Mouse (Mus musculus): ENCODE results near the gene Rpl12. TPM values are rescaled to one million over a fixed set of nuclear protein-coding genes. Genes with fewer than 3 reads are reported as not detected.

The Rpl12 gene
- polyA plus RNA-seq, 1 experiment: 1,818 TPM

DNA sequence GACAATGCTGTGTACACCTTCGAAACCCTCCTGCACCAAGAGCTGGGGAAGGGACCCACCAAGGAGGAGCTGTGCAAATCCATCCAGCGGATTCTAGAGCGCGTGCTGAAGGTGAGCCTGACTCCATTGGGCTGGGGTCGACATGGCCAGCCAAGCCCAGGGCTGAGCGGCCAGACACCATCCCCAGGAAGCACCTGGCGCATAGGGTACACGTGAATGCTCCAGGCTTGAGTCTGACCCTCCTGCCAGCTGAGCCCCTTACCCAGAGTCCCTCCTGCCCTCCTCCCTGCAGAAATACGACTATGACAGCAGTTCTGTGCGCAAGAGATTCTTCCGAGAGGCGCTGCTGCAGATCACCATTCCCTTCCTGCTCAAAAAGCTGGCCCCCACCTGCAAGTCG lies 38.8 kb upstream of the Rpl12 start:
- H3K4me3 ChIP-seq (replicated peaks): no peak overlapping the region
- H3K36me3 ChIP-seq (replicated peaks; ENCODE audit: low read length): peaks cover 73% of the 10 kb centered on the region
- TF ChIP-seq GATA1 (IDR thresholded peaks at IDR 0.05; ENCODE audit: borderline replicate concordance, low read length) (no peak), FLI1 (IDR thresholded peaks at IDR 0.05; ENCODE audit: low read length) (no peak)
- H3K9me3 ChIP-seq: no peaks in the 10 kb centered on the region
- H3K4me1 ChIP-seq: peaks cover 21% of the 10 kb centered on the region
- H3K27me3 ChIP-seq (replicated peaks): peaks cover 67% of the 10 kb centered on the region

DNA sequence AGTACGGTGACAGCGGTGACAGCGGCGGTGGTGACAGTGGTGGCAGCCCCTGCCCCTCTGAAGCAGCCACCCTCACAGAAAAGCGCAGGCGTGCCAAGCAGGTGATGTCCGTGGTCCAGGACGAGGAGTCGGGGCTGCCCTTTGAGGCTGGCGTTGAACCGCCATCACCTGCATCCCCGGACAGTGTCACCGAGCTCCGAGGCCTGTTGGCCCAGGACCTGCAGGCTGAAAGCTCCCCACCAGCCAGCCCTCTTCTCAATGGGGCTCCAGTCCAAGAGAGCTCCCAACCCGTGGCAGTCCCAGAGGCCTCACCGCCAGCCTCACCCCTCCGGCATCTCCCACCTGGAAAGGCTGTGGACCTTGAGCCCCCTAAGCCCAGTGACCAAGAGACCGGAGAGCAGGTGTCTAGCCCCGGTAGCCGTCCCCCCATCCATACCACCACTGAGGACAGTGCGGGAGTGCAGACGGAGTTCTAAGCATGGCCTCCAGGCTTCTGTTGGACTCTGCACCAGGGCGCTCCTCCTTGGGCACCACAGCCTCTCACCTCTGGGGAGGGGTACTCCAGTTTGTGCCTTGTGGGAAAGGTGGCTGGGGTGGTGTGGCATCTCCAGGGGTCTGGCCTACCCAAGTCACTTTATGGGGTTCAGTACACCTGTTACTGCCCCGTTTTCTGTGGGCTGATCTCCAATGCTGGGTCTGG lies 37.7 kb upstream of the Rpl12 start:
- peak overlapping the region; percentile 38 for H3K4me3 ChIP-seq (replicated peaks)
- peaks cover 77% of the 10 kb centered on the region for H3K36me3 ChIP-seq (replicated peaks; ENCODE audit: low read length)
- no peak for TF ChIP-seq GATA1 (IDR thresholded peaks at IDR 0.05; ENCODE audit: borderline replicate concordance, low read length)
- no peak for TF ChIP-seq FLI1 (IDR thresholded peaks at IDR 0.05; ENCODE audit: low read length)
- H3K4me1 ChIP-seq: peaks cover 14% of the 10 kb centered on the region; the same call in 1 of the 2 replicates
- peaks cover 64% of the 10 kb centered on the region for H3K27me3 ChIP-seq (replicated peaks)
- H3K9me3 ChIP-seq: no peaks in the 10 kb centered on the region

DNA sequence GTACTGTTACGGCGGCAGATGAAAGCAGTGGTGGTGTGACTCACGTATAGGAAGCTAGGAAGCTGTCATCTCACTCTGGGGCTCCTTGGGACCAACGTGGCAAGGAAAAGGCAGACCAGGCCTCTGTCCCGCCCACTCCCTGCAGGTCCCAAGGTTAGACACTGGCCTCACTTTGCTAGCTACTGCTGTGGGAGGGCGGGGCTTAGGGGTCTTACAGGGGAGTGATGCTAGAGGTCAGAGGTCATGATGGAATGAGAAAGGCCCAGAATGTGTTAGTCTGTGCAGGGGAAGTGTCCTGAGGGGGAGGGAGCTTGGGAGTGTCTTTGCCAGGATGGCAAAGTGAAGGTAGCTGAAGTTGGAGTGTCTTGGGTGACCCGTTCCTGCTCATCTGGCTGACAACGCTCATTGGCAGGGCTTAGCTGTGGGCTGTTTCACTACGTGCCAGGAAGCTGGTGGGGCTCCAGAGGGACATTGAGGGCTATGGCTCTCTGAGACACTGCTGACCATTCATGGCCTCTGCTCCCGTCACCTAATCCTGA lies 37.0 kb upstream of the Rpl12 start:
- peaks cover 57% of the 10 kb centered on the region for H3K27me3 ChIP-seq (replicated peaks)
- H3K9me3 ChIP-seq: no peaks in the 10 kb centered on the region
- H3K4me3 ChIP-seq (replicated peaks): no peak overlapping the region
- peaks cover 77% of the 10 kb centered on the region for H3K36me3 ChIP-seq (replicated peaks; ENCODE audit: low read length)
- peaks cover 11% of the 10 kb centered on the region; the same call in 1 of the 2 replicates for H3K4me1 ChIP-seq
- no peak for TF ChIP-seq FLI1 (IDR thresholded peaks at IDR 0.05; ENCODE audit: low read length)
- TF ChIP-seq GATA1 (IDR thresholded peaks at IDR 0.05; ENCODE audit: borderline replicate concordance, low read length): no peak

DNA sequence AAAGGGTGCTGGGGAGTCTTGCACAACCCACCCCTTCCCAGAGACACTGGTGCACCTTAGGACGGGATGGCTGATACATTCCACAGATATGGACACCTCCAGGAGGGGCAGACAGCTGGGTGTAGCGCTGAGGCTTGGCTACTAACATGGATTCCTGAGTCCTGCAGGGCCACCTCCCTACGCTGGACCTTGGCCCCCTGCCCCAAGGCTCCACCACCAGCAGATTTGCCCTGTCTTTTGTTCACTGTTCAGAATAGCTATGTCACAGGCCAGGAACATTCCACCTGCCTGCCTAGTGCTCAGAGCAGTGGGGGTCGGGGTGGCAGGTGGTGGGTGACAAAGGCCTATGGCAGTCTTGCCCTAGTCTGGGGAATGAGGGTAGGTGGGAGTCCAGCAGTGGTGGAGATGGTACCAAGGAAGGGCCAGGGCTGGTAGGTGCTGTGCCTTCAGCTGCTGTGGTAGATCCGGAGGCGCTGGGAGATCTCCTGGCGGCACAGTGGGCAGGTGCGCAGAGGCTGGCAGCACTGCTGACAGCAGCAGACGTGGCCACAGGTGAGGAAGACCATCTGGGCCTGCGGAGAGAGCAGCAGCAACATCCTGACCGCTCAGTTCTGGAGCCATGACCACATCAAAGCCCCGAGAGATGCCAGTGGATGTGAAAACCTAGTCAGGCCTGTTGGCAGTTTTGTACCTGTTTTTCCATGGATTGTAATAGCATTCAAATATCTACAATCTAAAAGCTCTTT lies 34.9 kb upstream of the Rpl12 start:
- TF ChIP-seq GATA1 (IDR thresholded peaks at IDR 0.05; ENCODE audit: borderline replicate concordance, low read length) (no peak), FLI1 (IDR thresholded peaks at IDR 0.05; ENCODE audit: low read length) (no peak)
- H3K27me3 ChIP-seq (replicated peaks): peaks cover 41% of the 10 kb centered on the region
- H3K36me3 ChIP-seq (replicated peaks; ENCODE audit: low read length): peaks cover 73% of the 10 kb centered on the region
- peaks cover 11% of the 10 kb centered on the region; the same call in 1 of the 2 replicates for H3K4me1 ChIP-seq
- H3K4me3 ChIP-seq (replicated peaks): no peak overlapping the region
- no peaks in the 10 kb centered on the region for H3K9me3 ChIP-seq

DNA sequence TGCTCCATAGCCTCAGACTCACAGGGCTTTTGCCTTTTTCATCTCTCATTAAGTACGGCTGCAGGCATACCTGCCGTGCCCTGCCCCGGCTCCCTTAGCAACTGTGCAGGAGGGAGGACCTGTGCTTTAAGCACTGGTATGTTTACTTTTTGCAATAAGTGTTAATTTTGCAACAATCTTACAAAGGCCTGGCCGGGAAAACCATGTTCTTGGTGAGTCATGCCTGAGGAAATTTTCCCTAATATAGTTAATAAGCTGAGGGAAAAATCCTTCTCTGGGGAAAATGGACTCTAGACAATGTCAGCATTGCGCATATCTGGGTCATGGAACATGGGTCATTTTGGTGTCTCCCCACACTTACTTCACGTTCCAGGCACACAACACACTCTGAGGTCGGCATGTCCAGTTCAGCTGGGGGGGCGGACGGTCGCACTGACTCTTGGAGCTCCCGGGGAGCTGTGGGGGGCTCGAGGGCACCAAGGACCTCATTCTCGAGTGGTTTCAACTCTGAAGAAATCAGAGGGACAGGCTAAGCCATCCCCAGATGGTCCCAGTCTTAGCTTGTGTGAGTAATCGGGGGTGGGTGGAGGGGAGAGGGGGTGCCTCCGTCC lies 33.6 kb upstream of the Rpl12 start:
- Histone ChIP-seq H3K9me3 (no peaks in the 10 kb centered on the region), H3K4me3 (replicated peaks) (no peak overlapping the region), H3K4me1 (peaks cover 7% of the 10 kb centered on the region; the same call in 1 of the 2 replicates), H3K36me3 (replicated peaks; ENCODE audit: low read length) (peaks cover 67% of the 10 kb centered on the region), H3K27me3 (replicated peaks) (peaks cover 33% of the 10 kb centered on the region)
- TF ChIP-seq FLI1 (IDR thresholded peaks at IDR 0.05; ENCODE audit: low read length) (no peak), GATA1 (IDR thresholded peaks at IDR 0.05; ENCODE audit: borderline replicate concordance, low read length) (no peak)

DNA sequence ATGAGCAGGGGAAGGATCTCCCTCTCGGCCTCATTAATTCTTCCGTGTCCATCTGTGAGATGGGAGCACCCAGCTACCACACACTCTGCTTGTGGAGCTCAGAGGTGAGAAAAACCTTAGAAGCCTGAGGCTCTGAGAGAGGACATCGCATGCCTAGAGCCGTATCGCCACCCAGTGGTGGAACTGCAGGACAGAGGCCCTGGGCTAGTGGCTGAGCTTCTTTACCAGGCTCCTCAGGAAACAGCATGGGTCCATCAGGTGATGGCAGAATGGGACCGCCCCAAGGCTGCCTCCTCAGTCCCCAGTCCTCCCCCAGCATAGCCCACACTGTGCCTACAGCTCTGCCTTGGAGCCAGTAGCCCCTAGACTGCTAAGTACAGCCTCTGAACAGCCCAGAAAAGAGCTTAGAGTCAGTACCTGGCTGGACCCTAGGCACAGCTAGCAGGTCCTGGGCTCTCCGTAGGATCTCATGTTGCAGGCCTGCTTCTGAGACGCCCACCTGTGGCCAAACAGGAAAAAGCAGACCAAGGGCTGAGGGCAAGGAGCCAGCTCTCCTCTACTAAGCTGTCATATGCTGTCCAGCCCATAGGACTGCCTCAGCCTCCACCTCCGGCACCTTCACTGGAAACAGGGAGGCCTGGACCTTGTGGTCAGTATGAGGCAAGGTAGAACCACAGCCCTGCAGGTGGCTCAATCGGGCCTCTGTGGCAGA lies 33.0 kb upstream of the Rpl12 start:
- peaks cover 32% of the 10 kb centered on the region for H3K27me3 ChIP-seq (replicated peaks)
- peaks cover 5% of the 10 kb centered on the region; the same call in 1 of the 2 replicates for H3K4me1 ChIP-seq
- peaks cover 67% of the 10 kb centered on the region for H3K36me3 ChIP-seq (replicated peaks; ENCODE audit: low read length)
- no peak overlapping the region for H3K4me3 ChIP-seq (replicated peaks)
- no peaks in the 10 kb centered on the region for H3K9me3 ChIP-seq
- no peak for TF ChIP-seq GATA1 (IDR thresholded peaks at IDR 0.05; ENCODE audit: borderline replicate concordance, low read length)
- no peak for TF ChIP-seq FLI1 (IDR thresholded peaks at IDR 0.05; ENCODE audit: low read length)

DNA sequence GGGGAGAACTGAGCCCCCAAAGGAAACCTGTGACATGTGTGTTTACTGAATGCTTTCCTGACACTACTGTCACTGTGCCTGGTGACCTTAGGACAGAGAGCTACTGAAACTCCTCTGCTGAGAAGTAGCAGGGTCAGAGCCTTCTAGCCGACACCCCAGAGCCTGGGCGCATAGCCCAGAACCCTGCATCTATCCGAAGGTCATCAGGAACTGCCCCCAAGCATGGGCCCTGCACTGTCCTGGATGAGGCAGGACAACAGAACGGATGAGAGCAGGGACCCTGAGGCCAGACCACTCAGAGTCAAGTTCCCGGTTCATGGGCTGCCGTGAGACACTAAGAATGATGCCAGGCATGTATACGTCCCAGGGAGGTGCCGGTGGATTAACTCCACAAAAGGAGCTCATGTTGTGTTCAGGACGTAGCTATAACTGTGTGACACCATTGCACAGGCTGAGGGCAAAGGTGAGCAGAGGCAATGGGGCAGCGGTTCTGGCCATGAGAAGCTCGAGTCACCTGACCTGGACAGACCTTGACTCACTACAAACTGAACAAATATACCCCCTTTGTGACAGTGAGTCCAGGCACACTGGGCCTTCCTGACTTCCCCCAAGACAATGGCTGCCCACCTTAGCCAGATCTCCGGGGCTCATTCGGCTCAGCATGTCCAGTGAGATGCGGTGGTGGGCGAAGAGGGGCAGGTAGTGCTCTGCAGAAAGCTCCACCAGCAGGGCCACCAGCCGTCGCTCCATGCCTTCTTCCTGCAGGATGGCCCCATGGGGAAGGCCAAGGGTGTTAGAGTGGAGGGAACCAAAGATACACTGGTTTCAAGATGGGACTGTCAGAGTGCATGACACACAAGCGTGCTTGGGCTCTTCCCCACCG lies 32.2 kb upstream of the Rpl12 start:
- Histone ChIP-seq H3K36me3 (replicated peaks; ENCODE audit: low read length) (peaks cover 67% of the 10 kb centered on the region), H3K9me3 (no peaks in the 10 kb centered on the region), H3K4me1 (peaks cover 10% of the 10 kb centered on the region; the same call in 1 of the 2 replicates), H3K27me3 (replicated peaks) (peaks cover 32% of the 10 kb centered on the region), H3K4me3 (replicated peaks) (no peak overlapping the region)
- no peak for TF ChIP-seq GATA1 (IDR thresholded peaks at IDR 0.05; ENCODE audit: borderline replicate concordance, low read length)
- no peak for TF ChIP-seq FLI1 (IDR thresholded peaks at IDR 0.05; ENCODE audit: low read length)

DNA sequence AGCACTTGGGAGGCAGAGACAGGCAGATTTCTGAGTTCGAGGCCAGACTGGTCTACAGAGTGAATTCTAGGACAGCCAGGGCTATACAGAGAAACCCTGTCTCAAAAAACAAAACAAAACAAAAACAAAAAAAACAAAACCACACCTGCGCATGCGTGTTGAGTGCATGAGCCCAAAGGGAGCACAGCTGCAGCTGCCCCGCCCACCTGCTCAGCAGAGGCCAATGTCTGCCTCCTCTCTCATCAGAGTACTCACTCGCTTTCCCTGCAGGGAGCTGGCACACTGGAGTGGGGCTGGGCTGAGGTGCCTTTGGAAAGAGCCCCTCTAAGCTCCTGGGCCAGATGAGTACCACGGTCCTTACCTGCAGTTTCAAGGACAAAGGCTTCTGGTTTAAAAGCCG lies 29.6 kb upstream of the Rpl12 start:
- Histone ChIP-seq H3K9me3 (no peaks in the 10 kb centered on the region), H3K4me1 (peaks cover 14% of the 10 kb centered on the region; the same call in 1 of the 2 replicates), H3K27me3 (replicated peaks) (peaks cover 30% of the 10 kb centered on the region), H3K36me3 (replicated peaks; ENCODE audit: low read length) (peaks cover 77% of the 10 kb centered on the region), H3K4me3 (replicated peaks) (no peak overlapping the region)
- TF ChIP-seq GATA1 (IDR thresholded peaks at IDR 0.05; ENCODE audit: borderline replicate concordance, low read length) (no peak), FLI1 (IDR thresholded peaks at IDR 0.05; ENCODE audit: low read length) (no peak)

Data from megakaryocyte, embryonic 14.5 days (primary cell).